Mouse (Mus musculus): ENCODE results near the gene Mtg2. TPM values are rescaled to one million over a fixed set of nuclear protein-coding genes. Genes with fewer than 3 reads are reported as not detected.

The Mtg2 gene
- polyA plus RNA-seq, 1 experiment, result 17.4 TPM

DNA sequence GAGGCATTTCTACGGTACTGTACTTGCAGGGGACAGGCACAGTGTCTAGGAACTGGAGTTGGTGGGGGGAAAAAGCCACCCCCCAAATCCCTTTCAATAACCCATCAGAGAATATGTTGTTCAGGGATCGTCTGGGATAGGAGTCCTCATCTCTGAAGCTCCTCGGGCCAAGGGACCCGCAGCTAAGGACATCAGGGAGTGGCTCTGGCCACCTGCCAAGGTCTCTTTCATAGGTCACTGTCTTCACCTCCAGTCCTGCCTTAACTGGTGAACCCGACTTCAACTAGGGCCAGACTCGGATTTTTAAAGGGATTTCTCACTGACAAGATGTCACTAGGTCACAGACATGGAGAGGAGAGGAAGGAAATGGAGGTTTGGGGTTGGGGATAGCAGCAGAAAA, 37.9 kb downstream of the Mtg2 start:
- Histone ChIP-seq H3K4me3 (ENCODE audit: insufficient read depth, low read depth, low read length) (no peak overlapping the region), H3K4me1 (ENCODE audit: control insufficient read depth, insufficient read depth, insufficient read length, low read length) (peaks cover 5% of the 10 kb centered on the region; the same call in 1 of the 2 replicates), H3K27ac (replicated peaks; ENCODE audit: low read depth, low read length) (no peak overlapping the region)

- peaks cover 7% of the 10 kb centered on the region for H3K4me1 ChIP-seq (ENCODE audit: control insufficient read depth, insufficient read depth, insufficient read length, low read length)
Observed at GRCm38 (mm10) chr2:180113909-180114890, 43.8 kb downstream of the Mtg2 start.

GRCm38 (mm10) chr2:180115279-180115678, 44.9 kb downstream of the Mtg2 start:
- no peak overlapping the region for H3K27ac ChIP-seq (replicated peaks; ENCODE audit: low read depth, low read length)

More at GRCm38 (mm10) chr2:180113909-180114890, 43.8 kb downstream of the Mtg2 start:
- Histone ChIP-seq H3K4me3 (ENCODE audit: insufficient read depth, low read depth, low read length) (no peak overlapping the region), H3K27ac (replicated peaks; ENCODE audit: low read depth, low read length) (no peak overlapping the region)

GRCm38 (mm10) chr2:180116081-180116493, 45.7 kb downstream of the Mtg2 start:
- H3K4me1 ChIP-seq (ENCODE audit: control insufficient read depth, insufficient read depth, insufficient read length, low read length), result peaks cover 11% of the 10 kb centered on the region
- H3K4me3 ChIP-seq (ENCODE audit: insufficient read depth, low read depth, low read length), result no peak overlapping the region
- no peak overlapping the region for H3K27ac ChIP-seq (replicated peaks; ENCODE audit: low read depth, low read length)

More at GRCm38 (mm10) chr2:180115279-180115678, 44.9 kb downstream of the Mtg2 start:
- peaks cover 11% of the 10 kb centered on the region for H3K4me1 ChIP-seq (ENCODE audit: control insufficient read depth, insufficient read depth, insufficient read length, low read length)
- H3K4me3 ChIP-seq (ENCODE audit: insufficient read depth, low read depth, low read length), result no peak overlapping the region

- H3K4me3 ChIP-seq (ENCODE audit: insufficient read depth, low read depth, low read length), result no peak overlapping the region
- peaks cover 11% of the 10 kb centered on the region for H3K4me1 ChIP-seq (ENCODE audit: control insufficient read depth, insufficient read depth, insufficient read length, low read length)
- no peak overlapping the region for H3K27ac ChIP-seq (replicated peaks; ENCODE audit: low read depth, low read length)
Observed at GRCm38 (mm10) chr2:180116741-180117484, 46.5 kb downstream of the Mtg2 start.

DNA sequence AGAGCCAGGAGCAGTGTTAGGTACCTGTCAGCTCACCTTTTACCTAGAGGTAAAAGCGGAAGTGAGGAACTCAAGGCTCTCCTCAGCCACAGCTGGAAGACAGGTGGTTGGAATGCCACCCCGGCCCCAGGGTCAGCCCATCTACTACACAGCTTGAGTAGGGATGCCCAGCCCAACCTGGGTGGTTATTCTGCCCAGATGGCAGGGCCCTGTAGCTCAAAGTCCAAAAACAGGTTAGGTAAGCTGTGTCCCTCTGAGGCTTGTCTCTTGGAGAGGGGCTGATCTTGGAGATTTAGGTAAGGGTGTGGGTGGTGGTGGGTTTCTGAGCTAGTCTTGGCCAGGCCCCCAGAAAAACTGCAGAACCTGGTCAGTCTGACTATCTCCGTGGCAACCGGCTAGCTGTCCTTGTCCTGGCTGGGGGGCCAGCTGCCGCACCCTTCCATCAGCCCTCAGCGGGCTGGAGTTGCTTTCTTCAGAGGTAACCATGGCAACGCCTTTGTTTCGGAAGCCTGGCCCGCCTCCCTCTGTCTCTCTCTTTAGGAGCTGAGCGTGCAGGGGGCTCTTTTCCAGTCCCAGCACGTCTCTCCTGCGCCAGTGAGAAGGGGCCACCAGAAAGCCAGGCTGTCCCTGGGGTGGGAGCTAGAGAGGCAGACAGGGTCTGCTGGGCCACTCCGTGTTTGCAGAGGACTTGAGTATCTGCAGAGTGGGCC, 47.3 kb downstream of the Mtg2 start:
- Histone ChIP-seq H3K4me1 (ENCODE audit: control insufficient read depth, insufficient read depth, insufficient read length, low read length) (peaks cover 11% of the 10 kb centered on the region), H3K4me3 (ENCODE audit: insufficient read depth, low read depth, low read length) (no peak overlapping the region), H3K27ac (replicated peaks; ENCODE audit: low read depth, low read length) (no peak overlapping the region)

DNA sequence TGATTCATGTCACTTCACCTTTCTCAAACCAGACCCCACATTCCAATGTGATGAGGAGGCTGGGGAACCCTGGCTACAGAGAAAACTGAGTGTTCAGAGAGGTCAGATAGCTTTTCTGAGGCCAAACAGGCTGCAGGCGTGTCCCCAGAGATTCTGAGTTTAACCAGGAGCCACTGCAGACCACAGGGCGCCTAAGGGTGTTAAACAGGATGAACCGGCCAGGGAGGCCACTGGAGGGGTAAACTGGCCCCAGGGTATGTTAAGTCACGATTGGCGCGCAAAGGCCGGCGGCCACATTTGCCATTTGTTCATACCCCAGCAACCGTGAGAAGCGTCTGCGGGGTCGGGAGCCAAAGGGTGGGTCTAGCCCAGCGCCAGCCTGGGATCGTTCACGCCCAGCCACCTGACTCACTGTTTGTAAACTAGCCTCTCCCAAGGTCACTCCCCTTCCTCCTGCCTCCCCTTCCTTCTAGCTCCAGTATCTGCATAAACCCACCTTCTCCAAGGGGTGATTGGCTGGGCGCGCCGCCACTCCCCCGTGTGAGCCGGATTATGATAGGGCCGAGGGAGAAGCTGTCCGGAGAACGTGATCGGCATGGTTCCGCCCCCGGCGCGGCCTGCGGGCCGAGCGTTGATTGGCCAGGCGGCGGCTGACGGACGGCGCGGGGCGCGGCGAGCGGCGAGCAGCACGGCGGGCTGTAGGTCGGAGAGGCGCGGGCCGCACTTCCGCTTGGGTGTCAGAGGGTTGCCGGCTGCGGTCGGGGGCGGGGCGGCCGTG, 48.5 kb downstream of the Mtg2 start, which contains the start of gene Osbpl2:
Gene Osbpl2 (plus strand): TSS at position 646 of the 778 bp plus-strand sequence.
- Histone ChIP-seq H3K27ac (replicated peaks; ENCODE audit: low read depth, low read length) (0 out of 2 replicates have a peak within 1 kb of the TSS, but pooled peaks have one; percentile 2), H3K4me1 (ENCODE audit: control insufficient read depth, insufficient read depth, insufficient read length, low read length) (peaks cover 11% of the 10 kb centered on the region), H3K4me3 (ENCODE audit: insufficient read depth, low read depth, low read length) (peak within 1 kb of the TSS; percentile 90)

DNA sequence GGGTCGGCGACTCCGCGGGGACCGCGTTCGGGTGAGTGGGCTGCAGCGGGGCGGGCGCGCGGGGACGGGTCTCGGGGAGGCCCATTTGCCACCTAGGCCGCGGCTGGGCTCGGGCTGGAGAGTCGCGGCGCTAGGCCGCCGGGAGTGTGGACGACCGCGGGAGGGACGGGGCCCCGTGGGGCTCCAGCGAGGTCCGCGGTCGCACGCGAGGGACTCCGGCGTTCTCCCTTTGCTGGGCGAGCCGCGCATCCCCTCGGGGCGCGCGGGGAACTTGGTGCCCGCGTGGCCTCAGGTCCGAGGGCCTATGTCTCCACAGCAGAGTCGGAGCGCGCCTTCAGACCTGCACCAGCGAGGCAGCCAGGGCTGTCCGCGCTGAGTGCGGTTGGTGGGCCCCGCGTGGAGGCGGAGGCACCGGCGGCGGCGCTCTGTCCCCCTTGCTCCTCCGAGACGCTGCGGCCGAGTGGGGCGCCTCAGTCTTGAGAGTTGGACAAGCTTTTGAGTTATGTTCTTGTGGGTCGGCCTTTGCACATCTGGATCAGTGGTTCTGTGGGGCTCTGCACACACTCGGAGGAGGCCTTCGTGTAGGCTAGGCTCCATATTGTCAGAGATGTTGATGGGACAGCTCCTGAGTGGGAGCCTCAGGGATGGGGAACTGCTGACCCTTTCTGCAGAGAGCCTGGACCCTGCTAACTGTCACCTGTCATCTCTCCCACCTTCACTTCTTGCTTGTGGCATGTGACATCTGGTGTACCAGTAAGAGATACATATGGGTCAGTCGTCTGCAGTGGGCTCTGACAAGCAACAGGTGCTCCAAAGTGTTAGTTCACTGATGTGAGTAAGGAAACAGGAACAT, 49.3 kb downstream of the Mtg2 start:
- Histone ChIP-seq H3K4me3 (ENCODE audit: insufficient read depth, low read depth, low read length) (peak overlapping the region; percentile 90), H3K27ac (replicated peaks; ENCODE audit: low read depth, low read length) (no peak overlapping the region)

GRCm38 (mm10) chr2:180120292-180120761, 49.9 kb downstream of the Mtg2 start:
- Histone ChIP-seq H3K4me3 (ENCODE audit: insufficient read depth, low read depth, low read length) (peak overlapping the region; percentile 90), H3K27ac (replicated peaks; ENCODE audit: low read depth, low read length) (no peak overlapping the region)

More for the DNA sequence above, 49.3 kb downstream of the Mtg2 start:
- H3K4me1 ChIP-seq (ENCODE audit: control insufficient read depth, insufficient read depth, insufficient read length, low read length), result peaks cover 12% of the 10 kb centered on the region

DNA sequence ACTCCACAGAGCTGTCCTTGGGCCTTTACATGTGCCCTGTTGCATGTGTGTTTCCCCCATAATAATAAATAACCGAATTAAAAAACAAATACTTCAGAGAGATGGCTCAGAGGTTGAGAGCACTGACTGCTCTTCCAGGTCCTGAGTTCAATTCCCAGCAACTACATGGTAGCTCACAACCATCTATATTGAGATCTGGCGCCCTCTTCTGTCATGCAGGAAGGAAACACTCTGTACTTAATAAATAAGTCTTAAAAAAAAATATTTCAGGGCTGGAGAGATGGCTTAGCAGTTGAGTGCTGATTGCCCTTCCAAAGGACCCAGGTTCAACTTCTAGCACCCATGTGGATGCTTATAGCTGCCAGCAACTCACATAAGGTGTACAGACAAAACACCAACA, 53.8 kb downstream of the Mtg2 start:
- Histone ChIP-seq H3K27ac (replicated peaks; ENCODE audit: low read depth, low read length) (no peak overlapping the region), H3K4me1 (ENCODE audit: control insufficient read depth, insufficient read depth, insufficient read length, low read length) (peaks cover 21% of the 10 kb centered on the region), H3K4me3 (ENCODE audit: insufficient read depth, low read depth, low read length) (no peak overlapping the region)

More at GRCm38 (mm10) chr2:180120292-180120761, 49.9 kb downstream of the Mtg2 start:
- peaks cover 14% of the 10 kb centered on the region for H3K4me1 ChIP-seq (ENCODE audit: control insufficient read depth, insufficient read depth, insufficient read length, low read length)

DNA sequence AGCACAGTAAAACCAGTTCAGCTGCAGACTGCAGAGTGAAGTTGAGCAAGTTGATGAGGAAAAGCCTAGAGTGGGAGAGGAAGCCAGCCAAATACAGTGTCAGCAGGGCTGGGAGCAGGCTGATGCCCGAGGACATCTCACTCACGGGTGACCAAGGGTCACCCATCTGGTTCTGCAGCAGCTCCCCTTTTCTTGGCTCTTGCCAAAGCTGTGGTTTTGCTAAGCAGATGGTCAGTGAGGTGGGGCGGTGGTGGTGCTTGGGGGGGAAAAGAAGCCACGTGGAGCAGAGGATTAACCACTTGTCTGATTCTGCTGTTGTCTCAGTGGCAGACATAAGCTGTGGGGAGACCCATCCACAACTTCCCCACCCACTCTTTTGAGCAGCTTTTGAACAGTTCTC, 55.8 kb downstream of the Mtg2 start:
- peaks cover 21% of the 10 kb centered on the region for H3K4me1 ChIP-seq (ENCODE audit: control insufficient read depth, insufficient read depth, insufficient read length, low read length)
- H3K4me3 ChIP-seq (ENCODE audit: insufficient read depth, low read depth, low read length), result no peak overlapping the region
- no peak overlapping the region for H3K27ac ChIP-seq (replicated peaks; ENCODE audit: low read depth, low read length)

DNA sequence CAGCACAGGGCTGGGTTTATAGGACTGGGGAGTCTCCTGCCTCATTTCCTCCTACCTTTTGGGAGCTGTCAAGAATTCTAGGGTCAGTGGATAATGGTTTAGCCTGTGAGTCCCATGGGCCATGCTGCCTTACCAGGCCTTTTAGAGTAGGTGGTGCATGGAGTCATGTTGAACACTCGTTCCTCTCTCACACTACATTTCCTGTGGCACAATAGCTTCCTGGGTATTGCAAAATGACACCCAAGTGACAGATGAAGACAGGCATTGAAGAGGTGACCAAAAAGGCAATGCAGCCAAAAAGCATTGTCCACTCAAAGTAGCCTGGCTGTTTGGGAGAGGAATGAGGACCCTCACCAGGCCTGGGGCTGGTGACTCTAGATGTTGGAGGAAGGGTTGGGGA, 57.3 kb downstream of the Mtg2 start:
- Histone ChIP-seq H3K4me1 (ENCODE audit: control insufficient read depth, insufficient read depth, insufficient read length, low read length) (peaks cover 21% of the 10 kb centered on the region), H3K4me3 (ENCODE audit: insufficient read depth, low read depth, low read length) (no peak overlapping the region), H3K27ac (replicated peaks; ENCODE audit: low read depth, low read length) (no peak overlapping the region)

- H3K4me3 ChIP-seq (ENCODE audit: insufficient read depth, low read depth, low read length), result no peak overlapping the region
- peaks cover 9% of the 10 kb centered on the region; the same call in 1 of the 2 replicates for H3K4me1 ChIP-seq (ENCODE audit: control insufficient read depth, insufficient read depth, insufficient read length, low read length)
- H3K27ac ChIP-seq (replicated peaks; ENCODE audit: low read depth, low read length), result no peak overlapping the region
Observed at GRCm38 (mm10) chr2:180133231-180133630, 62.8 kb downstream of the Mtg2 start.

All from brown adipose tissue, adult 24 weeks (tissue).